Mouse (Mus musculus): ENCODE data around the gene Dbndd2. TPM values are rescaled to one million over a fixed set of nuclear protein-coding genes. Genes with fewer than 3 reads are reported as not detected.
A peak's percentile ranks its signal among the peaks of the same experiment; 100 is the strongest.

The Dbndd2 gene
- polyA plus RNA-seq (2011; ENCODE audit: insufficient read length, low read depth, missing spikeins), result 13.8 and 19.0 TPM in 2 replicates

GRCm38 (mm10) chr2:164485681-164486257, at the start of gene Dbndd2:
Dbndd2 (plus strand) TSS chr2:164486106.
- peak within 1 kb of the TSS; percentile 72 for H3K4me3 ChIP-seq (ENCODE audit: insufficient read depth, low read length)
- no peaks in the 10 kb centered on the region for H3K4me1 ChIP-seq (ENCODE audit: control insufficient read depth, insufficient read depth, low read length)
- H3K27ac ChIP-seq (ENCODE audit: insufficient read depth, low read length), result no peak within 1 kb of the TSS
- TF ChIP-seq POLR2A (IDR thresholded peaks at IDR 0.05; ENCODE audit: low read depth, low read length), result 0 out of 2 replicates have a peak, but pooled peaks have one; percentile 5
- no peak for TF ChIP-seq CTCF (IDR thresholded peaks at IDR 0.05; ENCODE audit: borderline replicate concordance, insufficient read depth, low read length)

GRCm38 (mm10) chr2:164436215-164436913, 49.5 kb upstream of the Dbndd2 start:
- H3K27ac ChIP-seq (ENCODE audit: insufficient read depth, low read length), result peak overlapping the region; percentile 36
- peaks cover 26% of the 10 kb centered on the region for H3K4me1 ChIP-seq (ENCODE audit: control insufficient read depth, insufficient read depth, low read length)
- TF ChIP-seq POLR2A (IDR thresholded peaks at IDR 0.05; ENCODE audit: low read depth, low read length) (no peak), CTCF (IDR thresholded peaks at IDR 0.05; ENCODE audit: borderline replicate concordance, insufficient read depth, low read length) (no peak)
- no peak overlapping the region for H3K4me3 ChIP-seq (ENCODE audit: insufficient read depth, low read length)

- Histone ChIP-seq H3K27ac (ENCODE audit: insufficient read depth, low read length) (peak overlapping the region; percentile 36), H3K4me3 (ENCODE audit: insufficient read depth, low read length) (no peak overlapping the region), H3K4me1 (ENCODE audit: control insufficient read depth, insufficient read depth, low read length) (peaks cover 26% of the 10 kb centered on the region)
- TF ChIP-seq CTCF (IDR thresholded peaks at IDR 0.05; ENCODE audit: borderline replicate concordance, insufficient read depth, low read length) (no peak), POLR2A (IDR thresholded peaks at IDR 0.05; ENCODE audit: low read depth, low read length) (no peak)
Observed at GRCm38 (mm10) chr2:164436961-164437360, 48.9 kb upstream of the Dbndd2 start.

GRCm38 (mm10) chr2:164437710-164438109, 48.2 kb upstream of the Dbndd2 start:
- TF ChIP-seq POLR2A (IDR thresholded peaks at IDR 0.05; ENCODE audit: low read depth, low read length) (no peak), CTCF (IDR thresholded peaks at IDR 0.05; ENCODE audit: borderline replicate concordance, insufficient read depth, low read length) (no peak)
- Histone ChIP-seq H3K27ac (ENCODE audit: insufficient read depth, low read length) (peak overlapping the region; percentile 78), H3K4me1 (ENCODE audit: control insufficient read depth, insufficient read depth, low read length) (peaks cover 23% of the 10 kb centered on the region), H3K4me3 (ENCODE audit: insufficient read depth, low read length) (no peak overlapping the region)

GRCm38 (mm10) chr2:164438257-164438656, 47.6 kb upstream of the Dbndd2 start:
- peaks cover 23% of the 10 kb centered on the region for H3K4me1 ChIP-seq (ENCODE audit: control insufficient read depth, insufficient read depth, low read length)
- H3K4me3 ChIP-seq (ENCODE audit: insufficient read depth, low read length), result no peak overlapping the region
- TF ChIP-seq CTCF (IDR thresholded peaks at IDR 0.05; ENCODE audit: borderline replicate concordance, insufficient read depth, low read length) (no peak), POLR2A (IDR thresholded peaks at IDR 0.05; ENCODE audit: low read depth, low read length) (0 out of 2 replicates have a peak, but pooled peaks have one; percentile 8)
- peak overlapping the region; percentile 78 for H3K27ac ChIP-seq (ENCODE audit: insufficient read depth, low read length)

GRCm38 (mm10) chr2:164439001-164439421, 46.9 kb upstream of the Dbndd2 start:
- peak overlapping the region; percentile 79 for H3K27ac ChIP-seq (ENCODE audit: insufficient read depth, low read length)
- H3K4me3 ChIP-seq (ENCODE audit: insufficient read depth, low read length), result no peak overlapping the region
- peaks cover 23% of the 10 kb centered on the region for H3K4me1 ChIP-seq (ENCODE audit: control insufficient read depth, insufficient read depth, low read length)
- TF ChIP-seq CTCF (IDR thresholded peaks at IDR 0.05; ENCODE audit: borderline replicate concordance, insufficient read depth, low read length) (no peak), POLR2A (IDR thresholded peaks at IDR 0.05; ENCODE audit: low read depth, low read length) (0 out of 2 replicates have a peak, but pooled peaks have one; percentile 27)

GRCm38 (mm10) chr2:164440314-164440713, 45.6 kb upstream of the Dbndd2 start:
- H3K4me3 ChIP-seq (ENCODE audit: insufficient read depth, low read length), result no peak overlapping the region
- TF ChIP-seq CTCF (IDR thresholded peaks at IDR 0.05; ENCODE audit: borderline replicate concordance, insufficient read depth, low read length) (no peak), POLR2A (IDR thresholded peaks at IDR 0.05; ENCODE audit: low read depth, low read length) (no peak)
- H3K4me1 ChIP-seq (ENCODE audit: control insufficient read depth, insufficient read depth, low read length), result peaks cover 19% of the 10 kb centered on the region

GRCm38 (mm10) chr2:164441155-164441554, 44.8 kb upstream of the Dbndd2 start:
- no peak for TF ChIP-seq CTCF (IDR thresholded peaks at IDR 0.05; ENCODE audit: borderline replicate concordance, insufficient read depth, low read length)
- TF ChIP-seq POLR2A (IDR thresholded peaks at IDR 0.05; ENCODE audit: low read depth, low read length), result no peak
- Histone ChIP-seq H3K4me1 (ENCODE audit: control insufficient read depth, insufficient read depth, low read length) (peaks cover 13% of the 10 kb centered on the region), H3K27ac (ENCODE audit: insufficient read depth, low read length) (peak overlapping the region; percentile 68; the same call in 1 of the 2 replicates), H3K4me3 (ENCODE audit: insufficient read depth, low read length) (peak overlapping the region; percentile 66)

More at GRCm38 (mm10) chr2:164440314-164440713, 45.6 kb upstream of the Dbndd2 start:
- H3K27ac ChIP-seq (ENCODE audit: insufficient read depth, low read length), result peak overlapping the region; percentile 79

GRCm38 (mm10) chr2:164441731-164442130, 44.2 kb upstream of the Dbndd2 start:
- Histone ChIP-seq H3K4me1 (ENCODE audit: control insufficient read depth, insufficient read depth, low read length) (peaks cover 12% of the 10 kb centered on the region), H3K27ac (ENCODE audit: insufficient read depth, low read length) (peak overlapping the region; percentile 68; the same call in 1 of the 2 replicates), H3K4me3 (ENCODE audit: insufficient read depth, low read length) (peak overlapping the region; percentile 66)
- TF ChIP-seq POLR2A (IDR thresholded peaks at IDR 0.05; ENCODE audit: low read depth, low read length) (no peak), CTCF (IDR thresholded peaks at IDR 0.05; ENCODE audit: borderline replicate concordance, insufficient read depth, low read length) (no peak)

All from embryonic fibroblast, embryonic 13.5 days (primary cell).